In the genomic region with DNA sequence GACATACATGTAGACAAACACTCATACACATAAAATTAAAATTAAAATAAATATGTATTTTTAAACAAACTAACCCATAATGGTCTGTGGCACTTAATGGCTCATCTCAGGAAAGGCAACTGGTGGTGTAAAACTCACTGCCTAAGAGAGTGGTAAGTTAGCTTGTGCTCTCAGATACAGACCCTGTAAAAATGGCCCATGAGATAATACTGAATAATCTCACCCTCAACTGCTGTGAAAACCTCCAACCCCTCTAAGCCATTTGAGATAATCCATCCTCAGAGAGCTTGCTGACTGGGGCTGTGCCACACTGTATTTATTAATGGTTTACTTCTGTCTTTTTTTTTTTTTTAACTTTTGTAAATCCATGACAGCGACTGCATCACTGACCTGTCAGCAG, we compare ENCODE assay signal across 28 mouse cellular contexts. TPM values are rescaled to one million over a fixed set of nuclear protein-coding genes. Genes with fewer than 3 reads are reported as not detected.
"Had no signal": no experiment of that assay in that cellular context is flagged by ENCODE, and none has a peak within 500 bp of the region (broad histone marks: within the 10 kb centered on the region; RNA-seq: fewer than 3 reads in every experiment).

No protein-coding gene starts in this region.

- H3K27ac ChIP-seq: embryonic facial prominence, embryonic 10.5 days; embryonic facial prominence, embryonic 12.5 days; embryonic facial prominence, embryonic 13.5 days; embryonic facial prominence, embryonic 15.5 days; forebrain, embryonic 10.5 days; forebrain, embryonic 12.5 days; forebrain, embryonic 13.5 days; forebrain, embryonic 15.5 days; gastrocnemius, adult 2 months; heart, adult 2 months had no signal

- H3K4me2 ChIP-seq: embryonic facial prominence, embryonic 12.5 days; embryonic facial prominence, embryonic 13.5 days; embryonic facial prominence, embryonic 15.5 days; forebrain, embryonic 12.5 days; forebrain, embryonic 13.5 days; forebrain, embryonic 15.5 days had no signal

- ATAC-seq: forebrain, embryonic 13.5 days; forebrain, embryonic 14.5 days; forebrain, embryonic 15.5 days; forebrain, embryonic 16.5 days; forebrain, postnatal 0 days had no signal

- DNase-seq: cerebellum, adult 8-10 months; cerebellum, adult 9-10 months; cerebellum, adult 9-11 months; cerebellum, postnatal 10 days; cerebellum, postnatal 14 days; cerebellum, postnatal 25 days; cerebellum, postnatal 36 days; embryo, embryonic 11 days; forebrain, postnatal 0 days; gastrocnemius, adult 2 months; gastrocnemius, postnatal 10 days; gastrocnemius, postnatal 14 days; gastrocnemius, postnatal 25 days; gastrocnemius, postnatal 36 days; heart, adult 18-20 months; heart, adult 2 months had no signal

- H3K9me3 ChIP-seq: embryonic facial prominence, embryonic 10.5 days; embryonic facial prominence, embryonic 12.5 days; embryonic facial prominence, embryonic 13.5 days; embryonic facial prominence, embryonic 15.5 days; forebrain, embryonic 10.5 days; forebrain, embryonic 12.5 days; forebrain, embryonic 13.5 days; forebrain, embryonic 15.5 days had no signal

- H3K4me3 ChIP-seq: embryonic facial prominence, embryonic 10.5 days; embryonic facial prominence, embryonic 12.5 days; embryonic facial prominence, embryonic 13.5 days; embryonic facial prominence, embryonic 15.5 days; erythroblast, embryonic 14.5 days; forebrain, embryonic 10.5 days; forebrain, embryonic 12.5 days; forebrain, embryonic 13.5 days; forebrain, embryonic 15.5 days; gastrocnemius, adult 2 months; heart, adult 2 months had no signal

- H3K9ac ChIP-seq: embryonic facial prominence, embryonic 12.5 days; embryonic facial prominence, embryonic 13.5 days; embryonic facial prominence, embryonic 15.5 days; forebrain, embryonic 12.5 days; forebrain, embryonic 13.5 days; forebrain, embryonic 15.5 days; forebrain, postnatal 0 days had no signal

- H3K27me3 ChIP-seq: embryonic facial prominence, embryonic 13.5 days; embryonic facial prominence, embryonic 15.5 days had no signal

- H3K36me3 ChIP-seq: embryonic facial prominence, embryonic 15.5 days; forebrain, embryonic 10.5 days; forebrain, embryonic 12.5 days; forebrain, embryonic 15.5 days had no signal

RNA-seq across cellular contexts. Expression of gene Zfp9, which starts 3.0 kb away (rescaled TPM):
- total RNA-seq: granulocyte monocyte progenitor cell, adult 5-6 weeks had no signal
- polyA plus RNA-seq: erythroblast, embryonic 14.5 days had no signal

RNA-seq across cellular contexts. Expression of gene Zfp248, which starts 26.8 kb away (rescaled TPM):
- polyA plus RNA-seq: erythroblast, embryonic 14.5 days had no signal
